ENCODE assay signal across 8 mouse cellular contexts in genomic region chr9:97111506-97111905, GRCm38 (mm10). TPM values are rescaled to one million over a fixed set of nuclear protein-coding genes. Genes with fewer than 3 reads are reported as not detected.
A peak's percentile ranks its signal among the peaks of the same experiment; 100 is the strongest.
DNase-seq lines count a peak whose midpoint lies in the region; ATAC-seq lines count a peak whose summit lies in the region.

No protein-coding gene starts in this region.

- peak overlapping the region; percentile 68 for H3K4me2 ChIP-seq in forebrain, embryonic 13.5 days
- peak overlapping the region; percentile 74 for H3K4me2 ChIP-seq in neural tube, embryonic 15.5 days

- H3K36me3 ChIP-seq in megakaryocyte, embryonic 14.5 days (replicated peaks; ENCODE audit: low read length), result peaks cover 13% of the 10 kb centered on the region
- 0 out of 2 replicates have a peak, but pooled peaks cover 6% of the 10 kb centered on the region for H3K36me3 ChIP-seq in forebrain, embryonic 13.5 days (ENCODE audit: poor library complexity, severe bottlenecking)
- no peaks in the 10 kb centered on the region for H3K36me3 ChIP-seq in neural tube, embryonic 15.5 days

- ATAC-seq in megakaryocyte, adult 5-6 weeks (ENCODE audit: poor library complexity, severe bottlenecking), result no peak
- ATAC-seq in forebrain, embryonic 13.5 days, result no peak
- no peak for ATAC-seq in neural tube, embryonic 15.5 days (ENCODE audit: low FRiP score)

- peaks cover 31% of the 10 kb centered on the region for H3K4me1 ChIP-seq in megakaryocyte, embryonic 14.5 days
- peaks cover 16% of the 10 kb centered on the region for H3K4me1 ChIP-seq in forebrain, embryonic 13.5 days
- peaks cover 16% of the 10 kb centered on the region for H3K4me1 ChIP-seq in neural tube, embryonic 15.5 days

- H3K9me3 ChIP-seq in megakaryocyte, embryonic 14.5 days, result peaks cover 3% of the 10 kb centered on the region; the same call in 1 of the 2 replicates
- no peaks in the 10 kb centered on the region for H3K9me3 ChIP-seq in forebrain, embryonic 13.5 days (replicated peaks)
- H3K9me3 ChIP-seq in neural tube, embryonic 15.5 days (replicated peaks), result no peaks in the 10 kb centered on the region

- 3% methylated on average over 6 of the region's 6 CpGs for WGBS in forebrain, embryonic 13.5 days
- WGBS in neural tube, embryonic 15.5 days, result 6% methylated on average over 6 of the region's 6 CpGs

- 0 out of 2 replicates have a peak overlapping the region, but pooled peaks have one; percentile 54 for H3K27ac ChIP-seq in forebrain, embryonic 13.5 days
- H3K27ac ChIP-seq in neural tube, embryonic 15.5 days (replicated peaks), result peak overlapping the region; percentile 90

- H3K9ac ChIP-seq in forebrain, embryonic 13.5 days, result peak overlapping the region; percentile 88
- H3K9ac ChIP-seq in neural tube, embryonic 15.5 days (replicated peaks), result peak overlapping the region; percentile 91

- intact Hi-C loops in left cerebral cortex, postnatal 36 days (cut with DNase I), result no loop called here

- DNase-seq in kidney, postnatal 36 days, result peak; percentile 38 to 53
- no peak for DNase-seq in left cerebral cortex, adult 18-20 months (ENCODE audit: low spot score in 2 of 2)
- DNase-seq in testis, postnatal 14 days (ENCODE audit: low spot score), result no peak
- DNase-seq in left cerebral cortex, postnatal 36 days (ENCODE audit: low spot score in 2 of 2), result no peak

- no peaks in the 10 kb centered on the region for H3K27me3 ChIP-seq in megakaryocyte, embryonic 14.5 days (replicated peaks)
- no peaks in the 10 kb centered on the region for H3K27me3 ChIP-seq in forebrain, embryonic 13.5 days
- H3K27me3 ChIP-seq in neural tube, embryonic 15.5 days (replicated peaks), result no peaks in the 10 kb centered on the region

- peak overlapping the region; percentile 99 for H3K4me3 ChIP-seq in megakaryocyte, embryonic 14.5 days (replicated peaks)
- peak overlapping the region; percentile 91 for H3K4me3 ChIP-seq in forebrain, embryonic 13.5 days
- H3K4me3 ChIP-seq in neural tube, embryonic 15.5 days (replicated peaks), result peak overlapping the region; percentile 90

RNA-seq across cellular contexts. Expression of gene Slc25a36, which starts 0.5 kb away (rescaled TPM):
- 1.2 and 2.3 TPM in 2 replicates for polyA plus RNA-seq in megakaryocyte, embryonic 14.5 days (2012; ENCODE audit: insufficient read depth, low replicate concordance)
- total RNA-seq in megakaryocyte, adult 5-6 weeks (2015), result 44.6 and 57.4 TPM in 2 replicates
- total RNA-seq in megakaryocyte, adult 5-6 weeks (2017), result 42.2 and 57.0 TPM in 2 replicates
- polyA plus RNA-seq in forebrain, embryonic 13.5 days (2015; fragmentation: Nextera tagmentation; extraction: Ambion mirVana), result 66.0 and 73.3 TPM in 2 replicates
- 66.8 and 74.2 TPM in 2 replicates for polyA plus RNA-seq in neural tube, embryonic 15.5 days (2015; fragmentation: Nextera tagmentation; extraction: Ambion mirVana)
- 10 to 100 TPM; 77.8 to 79.0 TPM for total RNA-seq in left cerebral cortex, adult 18-20 months (2021)
- 10 to 100 TPM; 59.0 to 86.8 TPM for total RNA-seq in left cerebral cortex, postnatal 36 days (2021)

Comparison
In these comparisons a context has a peak if more than half of its experiments do, and no peak if none do; other contexts are left out.
1. DNase-seq: peak in kidney, postnatal 36 days (2 of 2); none in left cerebral cortex, adult 18-20 months (0 of 2), testis, postnatal 14 days (single experiment) and left cerebral cortex, postnatal 36 days (0 of 2).
2. Peak in every context shown above with its lines, with median percentiles within 50 percentile points of each other: H3K4me3 ChIP-seq.